Mouse (Mus musculus) forebrain, embryonic 12.5 days (tissue): ENCODE measurements around the gene Csf2. TPM values are rescaled to one million over a fixed set of nuclear protein-coding genes. Genes with fewer than 3 reads are reported as not detected.

Source experiments
- ATAC-seq: fragments of 200-750 bp; cut with Nextera tagmentation; 2 replicates; pipeline ENCODE4 v1.8.0; 2017; ENCODE audit warnings: moderate TSS enrichment; ENCODE audit not compliant: low FRiP score
- H3K27ac ChIP-seq: fragments of 300-500 bp; sonication (generic); 2 replicates; pipeline ENCODE4 v1.5.1; 2016; ENCODE audit warnings: mild to moderate bottlenecking
- H3K27me3 ChIP-seq: fragments of 300-500 bp; sonication (generic); 2 replicates; pipeline ENCODE4 v1.6.1; 2016; ENCODE audit warnings: mild to moderate bottlenecking
- H3K36me3 ChIP-seq: fragments of 300-500 bp; sonication (generic); replicated peaks from 2 replicates; pipeline ENCODE4 v1.6.1; 2016; ENCODE audit warnings: mild to moderate bottlenecking
- H3K4me1 ChIP-seq: fragments of 300-500 bp; sonication (generic); 2 replicates; pipeline ENCODE4 v1.6.1; 2016
- H3K4me2 ChIP-seq: fragments of 300-500 bp; sonication (generic); 2 replicates; pipeline ENCODE4 v1.6.1; 2016; ENCODE audit warnings: mild to moderate bottlenecking, moderate library complexity
- H3K4me3 ChIP-seq: fragments of 300-500 bp; sonication (generic); replicated peaks from 2 replicates; pipeline ENCODE4 v1.5.1; 2016; ENCODE audit warnings: mild to moderate bottlenecking
- H3K9ac ChIP-seq: fragments of 300-500 bp; sonication (generic); 2 replicates; pipeline ENCODE4 v1.6.1; 2016; ENCODE audit warnings: mild to moderate bottlenecking
- H3K9me3 ChIP-seq: fragments of 300-500 bp; sonication (generic); 2 replicates; pipeline ENCODE4 v1.6.1; 2016
- WGBS: fragments of 180-500 bp; shearing (Covaris S2); methylation state at CpG from one replicate; pipeline ENCODE4 v1.1.7; 2016; 5-methylcytosine and 5-hydroxymethylcytosine counted together
- polyA plus RNA-seq: library from polyadenylated mRNA; unstranded; fragments of >200 nt; fragmentation: Nextera tagmentation; extraction: Ambion mirVana; gene quantifications from 2 replicates; pipeline ENCODE4 v1.2.1, GENCODE M21; 2016

Gene Csf2
- polyA plus RNA-seq, 1 experiment from 2014 or later: not detected

DNA sequence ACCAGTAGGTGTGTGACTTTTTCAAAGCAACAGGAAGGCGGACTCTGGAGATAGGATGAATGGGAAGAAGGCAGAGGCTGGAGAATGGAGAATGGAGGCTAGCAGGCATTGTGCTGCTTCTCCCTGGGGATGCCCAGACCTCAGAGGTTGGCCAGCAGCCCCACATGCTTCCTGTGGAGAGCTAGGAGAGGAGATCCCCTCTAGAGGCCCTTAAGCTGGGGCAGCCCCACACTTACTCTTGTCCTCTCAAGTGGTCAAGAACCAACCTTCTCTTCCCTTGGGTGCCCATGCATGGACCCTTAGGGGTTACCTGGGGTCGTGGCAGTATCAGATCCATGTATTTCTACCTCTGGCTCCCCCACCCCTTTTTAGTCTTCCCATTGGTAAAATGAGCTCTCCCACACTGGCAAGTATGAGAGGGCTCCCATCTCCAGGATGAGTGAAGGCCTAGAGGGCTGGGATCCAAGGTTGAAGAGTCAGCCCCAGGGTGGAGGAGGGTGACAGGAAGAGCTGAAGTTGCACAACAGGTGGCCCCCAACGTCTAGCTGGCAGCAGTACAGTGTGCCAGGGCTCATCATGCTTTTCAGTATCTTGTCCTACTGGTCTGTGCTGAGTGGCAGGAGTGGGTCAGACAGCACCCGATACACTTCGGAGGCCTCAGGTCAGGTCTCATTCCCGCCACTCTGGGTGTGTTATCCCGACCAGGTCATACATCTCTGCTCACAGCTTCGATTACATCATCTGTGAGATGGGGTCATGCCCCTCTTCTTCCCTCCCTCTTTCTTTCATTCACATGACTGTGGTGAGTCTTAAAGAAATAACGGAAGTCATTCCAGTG is 25.6 kb downstream of the Csf2 start:
- WGBS: 79% methylated on average over 9 of the region's 9 CpGs
- ATAC-seq: no peak
- H3K4me2 ChIP-seq: no peak overlapping the region

GRCm38 (mm10) chr11:54219903-54220740 is 29.3 kb downstream of the Csf2 start:
- Histone ChIP-seq H3K4me2 (no peak overlapping the region), H3K27me3 (no peaks in the 10 kb centered on the region), H3K9me3 (no peaks in the 10 kb centered on the region), H3K9ac (no peak overlapping the region), H3K36me3 (no peaks in the 10 kb centered on the region), H3K4me1 (no peaks in the 10 kb centered on the region), H3K4me3 (no peak overlapping the region), H3K27ac (no peak overlapping the region)
- no peak for ATAC-seq
- WGBS: 83% methylated on average over 6 of the region's 6 CpGs

More for the DNA sequence above, 25.6 kb downstream of the Csf2 start:
- no peak overlapping the region for H3K4me3 ChIP-seq
- no peaks in the 10 kb centered on the region for H3K4me1 ChIP-seq
- no peak overlapping the region for H3K9ac ChIP-seq
- H3K9me3 ChIP-seq: no peaks in the 10 kb centered on the region
- H3K36me3 ChIP-seq: no peaks in the 10 kb centered on the region
- no peak overlapping the region for H3K27ac ChIP-seq
- H3K27me3 ChIP-seq: no peaks in the 10 kb centered on the region

- Histone ChIP-seq H3K4me1 (no peaks in the 10 kb centered on the region), H3K36me3 (no peaks in the 10 kb centered on the region), H3K27me3 (no peaks in the 10 kb centered on the region), H3K9ac (no peak overlapping the region), H3K4me3 (no peak overlapping the region), H3K4me2 (no peak overlapping the region), H3K27ac (no peak overlapping the region), H3K9me3 (no peaks in the 10 kb centered on the region)
- ATAC-seq: no peak
- WGBS: 86% methylated on average over 1 of the region's 1 CpGs
Measured at GRCm38 (mm10) chr11:54219191-54219590, 30.3 kb downstream of the Csf2 start.

DNA sequence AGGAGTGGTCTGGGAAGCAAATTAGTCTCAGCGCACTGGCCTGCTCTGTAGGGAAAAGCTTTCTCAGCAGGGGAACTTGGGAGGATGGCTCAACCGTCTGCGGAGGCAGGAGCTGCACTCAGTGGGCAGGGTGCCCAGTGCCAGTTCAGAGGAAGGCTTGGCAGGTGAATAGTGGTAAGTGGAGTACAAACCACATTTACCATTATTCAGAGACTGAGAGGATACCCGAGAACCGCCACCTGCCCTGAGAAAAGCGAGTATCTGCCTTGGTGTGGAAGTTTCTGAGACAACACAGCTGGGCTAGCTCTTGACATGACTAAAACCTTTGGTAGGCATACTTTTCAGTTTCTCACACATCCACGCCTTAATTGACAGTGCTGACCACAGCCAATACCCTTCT is 32.1 kb downstream of the Csf2 start:
- 55% methylated on average over 7 of the region's 7 CpGs for WGBS
- no peak overlapping the region for H3K27ac ChIP-seq
- no peaks in the 10 kb centered on the region for H3K4me1 ChIP-seq
- no peaks in the 10 kb centered on the region for H3K36me3 ChIP-seq
- H3K4me3 ChIP-seq: no peak overlapping the region
- no peak overlapping the region for H3K9ac ChIP-seq
- H3K9me3 ChIP-seq: no peaks in the 10 kb centered on the region
- no peak overlapping the region for H3K4me2 ChIP-seq
- no peak for ATAC-seq
- no peaks in the 10 kb centered on the region for H3K27me3 ChIP-seq

GRCm38 (mm10) chr11:54216091-54216490 is 33.4 kb downstream of the Csf2 start:
- H3K9ac ChIP-seq: no peak overlapping the region
- no peak overlapping the region for H3K4me2 ChIP-seq
- WGBS: 83% methylated on average over 6 of the region's 6 CpGs

GRCm38 (mm10) chr11:54214499-54215443 is 34.7 kb downstream of the Csf2 start:
- H3K4me1 ChIP-seq: no peaks in the 10 kb centered on the region
- H3K9ac ChIP-seq: no peak overlapping the region
- H3K27ac ChIP-seq: no peak overlapping the region
- WGBS: 91% methylated on average over 9 of the region's 9 CpGs
- no peaks in the 10 kb centered on the region for H3K9me3 ChIP-seq
- no peaks in the 10 kb centered on the region for H3K36me3 ChIP-seq
- ATAC-seq: no peak
- H3K4me3 ChIP-seq: no peak overlapping the region
- no peaks in the 10 kb centered on the region for H3K27me3 ChIP-seq
- H3K4me2 ChIP-seq: no peak overlapping the region

More at GRCm38 (mm10) chr11:54216091-54216490, 33.4 kb downstream of the Csf2 start:
- no peaks in the 10 kb centered on the region for H3K36me3 ChIP-seq
- no peaks in the 10 kb centered on the region for H3K9me3 ChIP-seq
- H3K4me3 ChIP-seq: no peak overlapping the region
- H3K4me1 ChIP-seq: no peaks in the 10 kb centered on the region
- no peak overlapping the region for H3K27ac ChIP-seq
- H3K27me3 ChIP-seq: no peaks in the 10 kb centered on the region
- ATAC-seq: no peak

DNA sequence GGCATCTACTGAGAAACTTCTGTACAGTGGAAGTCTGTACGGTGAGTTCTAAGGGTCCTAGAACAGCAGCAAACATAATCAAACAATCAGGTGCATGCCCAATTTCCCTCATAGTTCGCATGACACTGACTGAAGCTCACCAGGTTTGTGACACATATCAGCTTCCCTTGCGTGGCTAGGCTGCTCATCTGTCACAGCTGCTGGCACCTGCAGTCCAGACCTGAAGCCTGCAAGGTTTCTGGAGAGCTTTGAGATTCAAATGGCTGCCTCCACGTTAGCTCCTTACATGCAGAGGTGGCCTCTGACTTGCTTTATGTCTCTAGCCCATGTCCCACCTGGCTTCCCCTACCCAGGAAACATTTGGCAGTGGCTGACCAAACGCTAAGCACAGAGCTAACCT is 35.8 kb downstream of the Csf2 start:
- no peaks in the 10 kb centered on the region for H3K4me1 ChIP-seq
- no peak overlapping the region for H3K4me2 ChIP-seq
- H3K4me3 ChIP-seq: no peak overlapping the region
- H3K27ac ChIP-seq: no peak overlapping the region
- ATAC-seq: no peak
- H3K9ac ChIP-seq: no peak overlapping the region
- H3K27me3 ChIP-seq: no peaks in the 10 kb centered on the region
- no peaks in the 10 kb centered on the region for H3K36me3 ChIP-seq
- 85% methylated on average over 5 of the region's 5 CpGs for WGBS
- no peaks in the 10 kb centered on the region for H3K9me3 ChIP-seq

GRCm38 (mm10) chr11:54206993-54207392 is 42.5 kb downstream of the Csf2 start:
- Histone ChIP-seq H3K9me3 (no peaks in the 10 kb centered on the region), H3K4me2 (no peak overlapping the region), H3K4me1 (no peaks in the 10 kb centered on the region), H3K9ac (no peak overlapping the region), H3K27ac (no peak overlapping the region), H3K36me3 (no peaks in the 10 kb centered on the region), H3K4me3 (no peak overlapping the region), H3K27me3 (no peaks in the 10 kb centered on the region)
- 91% methylated on average over 5 of the region's 5 CpGs for WGBS
- ATAC-seq: no peak

GRCm38 (mm10) chr11:54205366-54205765 is 44.1 kb downstream of the Csf2 start:
- Histone ChIP-seq H3K4me2 (no peak overlapping the region), H3K27ac (no peak overlapping the region), H3K4me3 (no peak overlapping the region), H3K27me3 (no peaks in the 10 kb centered on the region), H3K36me3 (no peaks in the 10 kb centered on the region), H3K4me1 (no peaks in the 10 kb centered on the region), H3K9me3 (no peaks in the 10 kb centered on the region), H3K9ac (no peak overlapping the region)
- ATAC-seq: no peak
- WGBS: 81% methylated on average over 6 of the region's 6 CpGs

GRCm38 (mm10) chr11:54204781-54205180 is 44.7 kb downstream of the Csf2 start:
- H3K9ac ChIP-seq: no peak overlapping the region
- no peaks in the 10 kb centered on the region for H3K9me3 ChIP-seq
- no peak for ATAC-seq
- no peaks in the 10 kb centered on the region for H3K27me3 ChIP-seq
- no peaks in the 10 kb centered on the region for H3K36me3 ChIP-seq
- no peak overlapping the region for H3K27ac ChIP-seq
- H3K4me3 ChIP-seq: no peak overlapping the region
- H3K4me2 ChIP-seq: no peak overlapping the region
- no peaks in the 10 kb centered on the region for H3K4me1 ChIP-seq
- 86% methylated on average over 2 of the region's 2 CpGs for WGBS

DNA sequence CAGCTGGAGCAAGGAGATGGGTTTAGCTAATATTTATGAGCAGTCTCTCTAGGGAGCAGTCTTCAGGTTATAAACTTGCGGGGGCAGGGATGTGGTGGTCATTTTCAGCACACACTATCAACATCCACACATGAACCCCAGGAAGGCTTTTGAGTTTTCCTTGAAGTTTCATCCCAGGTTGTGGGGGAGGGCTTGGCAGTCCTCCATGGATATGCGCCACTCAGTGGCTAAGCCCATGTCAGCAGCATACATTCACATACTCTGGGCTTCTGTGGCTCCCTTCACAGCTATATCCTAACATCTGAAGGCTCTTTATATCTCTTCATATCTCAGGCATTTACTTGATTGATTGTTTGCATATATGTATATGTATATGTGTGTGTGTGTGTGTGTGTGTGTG is 46.3 kb downstream of the Csf2 start:
- 94% methylated on average over 2 of the region's 2 CpGs for WGBS
- Histone ChIP-seq H3K27me3 (no peaks in the 10 kb centered on the region), H3K4me1 (no peaks in the 10 kb centered on the region)

More for the DNA sequence above, 46.3 kb downstream of the Csf2 start:
- H3K9me3 ChIP-seq: no peaks in the 10 kb centered on the region
- H3K4me3 ChIP-seq: no peak overlapping the region
- H3K9ac ChIP-seq: no peak overlapping the region
- ATAC-seq: no peak
- H3K4me2 ChIP-seq: no peak overlapping the region
- H3K36me3 ChIP-seq: no peaks in the 10 kb centered on the region
- no peak overlapping the region for H3K27ac ChIP-seq
